Mouse (Mus musculus): ENCODE data around the gene Cox8a.

GRCm38 (mm10) chr19:7264088-7264765 lies 46.8 kb upstream of the Cox8a start:
- TF ChIP-seq CTCF (IDR thresholded peaks at IDR 0.05) (peak; percentile 91), EP300 (IDR thresholded peaks at IDR 0.05) (no peak)
